Mouse (Mus musculus) embryonic fibroblast, embryonic 13.5 days (primary cell): ENCODE data around the gene 2610001J05Rik.

ENCODE experiments used
- CTCF ChIP-seq: IDR thresholded peaks from 2 replicates; pipeline ENCODE4 v1.5.1; 2011; ENCODE audit warnings: mild to moderate bottlenecking, control low read depth, low read length, moderate library complexity, borderline replicate concordance; ENCODE audit not compliant: insufficient read depth
- POLR2A ChIP-seq: IDR thresholded peaks from 2 replicates; pipeline ENCODE4 v1.6.1; 2011; ENCODE audit warnings: low read depth, mild to moderate bottlenecking, control low read depth, low read length, moderate library complexity

- no peak for TF ChIP-seq CTCF
- TF ChIP-seq POLR2A = no peak
These were observed 42.4 kb downstream of the 2610001J05Rik start for GRCm38 (mm10) chr6:13828877-13829276.
